Mouse (Mus musculus): ENCODE measurements around the gene Fam199x. TPM values are rescaled to one million over a fixed set of nuclear protein-coding genes. Genes with fewer than 3 reads are reported as not detected.
A peak's percentile ranks its signal among the peaks of the same experiment; 100 is the strongest.

The Fam199x gene
- 1 to 10 TPM; 7.9 to 9.1 TPM for total RNA-seq (2021)

DNA sequence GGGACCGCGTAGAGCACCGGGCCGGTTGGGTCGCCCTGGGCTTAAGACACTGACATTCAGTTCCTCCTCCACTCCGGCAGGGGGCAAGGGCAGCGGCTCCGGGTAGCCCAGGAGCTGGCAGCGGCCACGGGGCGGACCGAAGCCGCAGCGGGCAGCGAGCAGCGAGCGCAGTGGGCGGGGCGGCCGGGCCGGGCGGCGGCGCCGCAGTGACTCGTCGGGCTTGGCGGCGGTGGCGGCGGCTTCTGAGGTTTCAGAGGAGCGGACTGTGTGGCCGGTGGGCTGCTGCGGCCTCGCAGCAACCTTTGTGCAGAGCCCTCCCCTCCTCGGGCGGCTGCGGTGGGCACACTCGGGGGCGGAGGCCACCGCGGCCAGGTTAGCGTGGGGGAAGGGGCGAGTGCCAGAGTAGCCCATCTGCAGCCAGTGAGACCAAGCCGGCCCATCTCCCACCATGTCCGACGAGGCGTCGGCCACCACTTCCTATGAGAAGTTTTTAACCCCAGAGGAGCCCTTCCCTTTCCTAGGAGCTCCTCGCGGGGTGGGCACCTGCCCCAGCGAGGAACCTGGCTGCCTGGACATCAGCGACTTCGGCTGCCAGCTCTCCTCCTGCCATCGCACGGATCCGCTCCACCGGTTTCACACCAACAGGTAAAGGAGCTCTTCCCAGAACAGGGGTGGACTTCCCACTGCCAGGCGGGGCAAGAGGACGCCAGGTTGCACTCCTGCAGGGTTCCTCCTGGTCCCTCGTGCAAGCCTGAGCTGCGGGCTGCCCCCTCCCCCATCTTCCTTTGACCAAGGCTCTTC is at the start of gene Fam199x:
Gene Fam199x, plus strand, starts transcription at position 170 of the 801 bp plus-strand sequence.
- DNase-seq (ENCODE audit: low spot score in 2 of 2): peak; percentile 55 to 68
- intact Hi-C loops (cut with DNase I): loop anchor here (1.0 to 5.0 kb wide), 2 partner anchors 11 to 93 kb away; partner anchors contain the start of gene Slc25a53

GRCm38 (mm10) chrX:137015099-137015709 is 34.2 kb upstream of the Fam199x start:
- peak; percentile 65 to 69 for DNase-seq (ENCODE audit: low spot score in 2 of 2)
- intact Hi-C loops (cut with DNase I): loop anchor here (5.0 to 10.0 kb wide), 4 partner anchors 38 to 420 kb away; partner anchors contain the start of genes Morf4l2, Tceal3, Tmsb15b1 and Tmsb15b2

DNA sequence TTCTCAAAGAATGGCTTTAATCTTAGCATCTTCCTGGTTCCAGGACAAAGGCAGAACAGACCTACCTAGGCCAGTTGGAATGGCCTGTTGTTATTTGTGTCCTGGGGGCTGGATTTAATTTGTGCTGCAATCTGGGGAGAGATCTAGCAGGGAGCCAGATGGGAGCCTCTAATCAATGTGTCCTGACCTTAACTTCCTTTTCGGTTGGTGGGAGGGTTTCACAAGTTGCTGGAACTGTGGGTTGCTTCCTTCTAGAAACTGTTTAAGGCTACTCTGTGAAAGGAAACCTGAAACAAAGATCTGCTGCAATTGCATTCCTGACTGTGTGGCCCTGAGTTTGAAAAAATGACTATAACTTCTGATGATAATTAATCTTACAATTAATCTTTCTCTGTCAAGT is 31.7 kb upstream of the Fam199x start:
- no peak for DNase-seq (ENCODE audit: low spot score in 2 of 2)
- intact Hi-C loops (cut with DNase I): loop anchor here (2.0 to 10.0 kb wide), 5 partner anchors 40 to 423 kb away; partner anchors contain the start of genes Morf4l2, Tceal3, Tmsb15b1 and Tmsb15b2

- intact Hi-C loops (cut with DNase I): loop anchor here (2.0 to 10.0 kb wide), 5 partner anchors 42 to 425 kb away; partner anchors contain the start of genes Morf4l2, Tceal3, Tmsb15b1 and Tmsb15b2
- DNase-seq (ENCODE audit: low spot score in 2 of 2): peak; percentile 43 to 51
Measured at GRCm38 (mm10) chrX:137019310-137019709, 30.1 kb upstream of the Fam199x start.

GRCm38 (mm10) chrX:137030916-137031315 is 18.5 kb upstream of the Fam199x start:
- intact Hi-C loops (cut with DNase I): no loop called here

DNA sequence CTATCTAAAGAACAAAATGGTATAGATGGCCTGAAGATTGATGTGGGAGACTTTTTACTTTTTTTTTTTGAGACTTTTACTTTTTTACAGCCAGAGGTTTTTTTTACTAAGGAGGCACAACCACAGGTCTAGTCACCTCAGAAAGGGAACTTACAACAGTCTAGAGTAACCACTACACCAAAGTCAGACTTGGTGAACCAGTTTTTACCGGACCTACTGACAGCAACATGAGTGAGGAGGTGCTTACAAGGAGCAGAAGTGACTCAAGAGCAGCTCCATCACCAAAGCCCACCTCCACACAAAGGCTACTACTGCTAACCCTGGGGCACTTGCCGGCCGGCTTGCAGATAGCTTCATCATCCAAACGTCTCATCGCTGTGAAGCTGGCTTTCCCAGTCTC is 17.7 kb upstream of the Fam199x start:
- intact Hi-C loops (cut with DNase I): no loop called here
- DNase-seq (ENCODE audit: low spot score in 2 of 2): no peak

More at GRCm38 (mm10) chrX:137030916-137031315, 18.5 kb upstream of the Fam199x start:
- DNase-seq (ENCODE audit: low spot score in 2 of 2): no peak

GRCm38 (mm10) chrX:137034322-137034721 is 15.1 kb upstream of the Fam199x start:
- no peak for DNase-seq (ENCODE audit: low spot score in 2 of 2)
- intact Hi-C loops (cut with DNase I): no loop called here

GRCm38 (mm10) chrX:137037470-137037999 is 11.9 kb upstream of the Fam199x start:
- intact Hi-C loops (cut with DNase I): loop anchor here (5.0 kb wide), 1 partner anchor 295 kb away; the partner anchor contains the start of gene Morf4l2
- no peak for DNase-seq (ENCODE audit: low spot score in 2 of 2)

- intact Hi-C loops (cut with DNase I): loop anchor here (1.0 to 5.0 kb wide), 2 partner anchors 11 to 296 kb away; partner anchors contain the start of genes Fam199x and Morf4l2
- peak; percentile 80 to 87 for DNase-seq (ENCODE audit: low spot score in 2 of 2)
Measured at GRCm38 (mm10) chrX:137038000-137038483, 11.4 kb upstream of the Fam199x start, which contains the start of gene Slc25a53. Slc25a53 (minus strand) TSS chrX:137038302.

DNA sequence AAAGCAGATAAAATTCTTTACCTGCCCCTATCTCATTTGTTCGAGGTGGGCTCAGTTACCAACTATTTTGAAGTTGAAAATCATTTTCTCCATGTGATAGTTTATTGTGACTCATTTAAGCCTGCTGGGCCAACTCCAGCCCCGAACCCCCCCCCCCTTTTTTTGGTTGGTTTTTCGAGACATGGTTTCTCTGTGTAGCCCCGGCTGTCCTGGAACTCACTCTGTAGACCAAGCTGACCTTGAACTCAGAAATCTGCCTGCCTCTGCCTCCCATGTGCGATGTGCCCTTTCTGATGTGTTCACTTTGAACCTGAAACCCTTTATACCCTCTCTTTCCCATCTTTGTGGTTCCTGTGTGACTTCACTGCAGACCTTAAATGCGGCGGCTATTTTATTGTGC is 10.9 kb upstream of the Fam199x start:
- intact Hi-C loops (cut with DNase I): loop anchor here (1.0 to 5.0 kb wide), 2 partner anchors 11 to 296 kb away; partner anchors contain the start of genes Fam199x and Morf4l2
- DNase-seq (ENCODE audit: low spot score in 2 of 2): no peak

DNA sequence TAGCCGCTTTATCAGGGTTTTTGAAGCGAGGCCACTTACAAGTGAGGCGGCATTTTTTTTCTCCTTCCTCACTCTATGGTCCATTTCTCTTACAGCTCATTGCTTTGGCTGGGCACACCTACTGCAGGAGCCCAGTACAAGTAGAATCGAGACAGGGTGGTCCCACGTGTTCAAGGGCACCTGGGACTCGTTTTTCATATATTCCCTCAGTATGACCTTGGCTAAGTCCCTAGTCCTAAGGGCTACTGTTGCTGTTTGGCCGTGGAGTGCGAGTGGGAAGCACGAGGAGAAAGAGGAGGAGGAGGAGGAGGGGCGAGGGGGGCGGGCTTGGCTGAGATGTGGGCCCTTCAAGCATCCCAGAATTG is 352 bp upstream of the Fam199x start:
- DNase-seq (ENCODE audit: low spot score in 2 of 2): peak in 1 of 2 experiments; percentile 4
- intact Hi-C loops (cut with DNase I): loop anchor here (1.0 to 5.0 kb wide), 2 partner anchors 11 to 93 kb away; partner anchors contain the start of gene Slc25a53

GRCm38 (mm10) chrX:137063202-137063601 is 13.8 kb downstream of the Fam199x start:
- DNase-seq (ENCODE audit: low spot score in 2 of 2): peak; percentile 17 to 73
- intact Hi-C loops (cut with DNase I): no loop called here

- no peak for DNase-seq (ENCODE audit: low spot score in 2 of 2)
- intact Hi-C loops (cut with DNase I): no loop called here
Measured at GRCm38 (mm10) chrX:137104531-137104930, 55.1 kb downstream of the Fam199x start.

- intact Hi-C loops (cut with DNase I): no loop called here
- DNase-seq (ENCODE audit: low spot score in 2 of 2): no peak
Measured at GRCm38 (mm10) chrX:137106498-137106897, 57.1 kb downstream of the Fam199x start.

DNA sequence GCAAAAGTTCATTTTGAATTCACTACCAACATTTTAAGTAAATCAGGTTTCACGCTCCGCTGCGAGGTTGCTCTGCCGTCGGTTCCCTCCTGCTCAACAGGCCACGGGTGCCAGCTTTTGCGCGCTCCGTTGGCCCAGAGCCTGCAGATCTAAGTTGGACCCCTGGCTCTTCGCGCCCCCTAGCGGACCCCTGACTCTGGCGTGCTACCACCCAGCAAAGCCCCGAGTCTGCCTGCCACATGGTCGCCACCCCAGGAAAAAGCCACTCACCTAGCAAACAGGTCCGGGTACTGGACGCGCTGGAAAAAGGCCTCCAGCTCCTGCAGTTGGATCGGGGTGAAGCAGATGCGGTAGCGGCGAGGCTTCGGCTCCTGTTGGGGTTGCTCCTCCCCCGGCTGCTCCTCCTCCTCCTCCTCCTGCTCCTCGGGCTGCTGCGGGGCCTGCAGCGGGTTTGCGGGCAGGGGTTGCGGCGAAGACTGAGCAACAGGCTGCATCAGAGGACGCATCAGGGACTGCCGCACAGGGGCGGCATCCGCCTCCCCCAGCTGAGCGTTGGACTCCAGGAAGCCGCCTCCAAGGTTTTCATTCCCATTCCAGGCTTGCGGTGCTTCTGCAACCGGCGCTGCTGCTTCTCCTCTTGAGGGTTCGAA is 68.8 kb downstream of the Fam199x start:
- intact Hi-C loops (cut with DNase I): no loop called here
- DNase-seq (ENCODE audit: low spot score in 2 of 2): no peak

- DNase-seq (ENCODE audit: low spot score in 2 of 2): no peak
- intact Hi-C loops (cut with DNase I): no loop called here
Measured at GRCm38 (mm10) chrX:137119675-137120423, 70.5 kb downstream of the Fam199x start.

DNA sequence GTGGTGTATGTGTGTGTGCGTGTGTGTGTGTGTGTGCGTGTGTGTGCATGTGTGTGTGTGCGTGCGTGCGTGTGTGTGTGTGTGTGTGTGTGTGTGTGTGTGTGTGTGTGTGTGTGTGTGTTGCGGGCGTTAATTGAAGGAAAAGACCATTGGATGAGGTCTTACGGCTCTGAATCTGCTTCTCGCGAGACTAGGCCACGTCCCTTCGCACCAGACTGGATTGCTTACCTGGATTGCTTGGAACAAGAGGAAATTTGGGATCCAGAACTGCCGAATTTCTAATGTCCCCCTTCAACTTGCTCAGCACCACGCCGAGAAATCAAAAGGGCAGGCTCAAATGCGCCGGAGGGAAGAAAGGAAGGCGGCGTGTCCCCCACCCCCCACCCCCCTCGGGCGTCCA is 72.3 kb downstream of the Fam199x start, which contains the start of gene Esx1:
Gene Esx1, minus strand, starts transcription at position 366 of the 400 bp plus-strand sequence.
- intact Hi-C loops (cut with DNase I): no loop called here
- DNase-seq (ENCODE audit: low spot score in 2 of 2): no peak

- intact Hi-C loops (cut with DNase I): no loop called here
- no peak for DNase-seq (ENCODE audit: low spot score in 2 of 2)
Measured at GRCm38 (mm10) chrX:137127542-137127941, 78.1 kb downstream of the Fam199x start.

Measured in left cerebral cortex, postnatal 25 days (tissue).